Mouse (Mus musculus): Measurements from ENCODE around the gene B230118H07Rik.

DNA sequence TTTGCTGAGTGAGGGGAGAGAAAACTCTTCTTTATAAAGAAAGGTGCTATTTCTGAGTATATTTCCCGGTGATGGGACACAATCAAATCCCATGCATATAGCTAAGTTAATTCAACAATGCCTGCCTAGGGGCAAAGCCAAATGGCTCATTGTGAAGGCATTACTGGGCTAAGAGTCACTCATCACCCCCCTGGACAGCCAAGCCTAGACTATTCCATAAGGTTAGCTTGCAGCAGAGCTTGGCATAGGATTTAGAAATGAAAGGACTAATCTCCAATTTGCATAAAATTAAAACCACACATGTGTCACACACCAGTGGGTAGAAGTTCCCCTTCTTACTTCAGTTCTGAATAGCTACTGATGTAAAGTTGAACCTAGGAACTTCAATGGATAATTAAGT, 128.8 kb downstream of the B230118H07Rik start:
- TF ChIP-seq CTCF (IDR thresholded peaks at IDR 0.05; ENCODE audit: borderline replicate concordance, insufficient read depth, low read depth, low read length) (no peak), POLR2A (IDR thresholded peaks at IDR 0.05; ENCODE audit: borderline replicate concordance, insufficient read depth, low read length) (no peak)
